Mouse (Mus musculus) midbrain, embryonic 15.5 days (tissue): Measurements from ENCODE around the gene Rab27a. TPM values are rescaled to one million over a fixed set of nuclear protein-coding genes. Genes with fewer than 3 reads are reported as not detected.

ENCODE experiments used
- ATAC-seq: fragments of 200-750 bp; cut with Nextera tagmentation; replicated peaks from 2 replicates; pipeline ENCODE4 v1.8.0; 2017; ENCODE audit warnings: moderate TSS enrichment
- H3K27ac ChIP-seq: fragments of 300-500 bp; sonication (generic); 2 replicates; pipeline ENCODE4 v1.5.1; 2015; ENCODE audit warnings: mild to moderate bottlenecking, inconsistent platforms
- H3K27me3 ChIP-seq: fragments of 300-500 bp; sonication (generic); replicated peaks from 2 replicates; pipeline ENCODE4 v1.6.1; 2015; ENCODE audit warnings: inconsistent platforms
- H3K36me3 ChIP-seq: fragments of 300-500 bp; sonication (generic); replicated peaks from 2 replicates; pipeline ENCODE4 v1.6.1; 2015; ENCODE audit warnings: inconsistent platforms
- H3K4me1 ChIP-seq: fragments of 300-500 bp; sonication (generic); 2 replicates; pipeline ENCODE4 v1.6.1; 2015; ENCODE audit warnings: inconsistent platforms
- H3K4me2 ChIP-seq: fragments of 300-500 bp; sonication (generic); 2 replicates; pipeline ENCODE4 v1.6.1; 2015; ENCODE audit warnings: inconsistent platforms, mild to moderate bottlenecking, moderate library complexity
- H3K4me3 ChIP-seq: fragments of 300-500 bp; sonication (generic); 2 replicates; pipeline ENCODE4 v1.5.1; 2015; ENCODE audit warnings: mild to moderate bottlenecking, inconsistent platforms
- H3K9ac ChIP-seq: fragments of 300-500 bp; sonication (generic); 2 replicates; pipeline ENCODE4 v1.6.1; 2015; ENCODE audit warnings: mild to moderate bottlenecking, inconsistent platforms
- H3K9me3 ChIP-seq: fragments of 300-500 bp; sonication (generic); 2 replicates; pipeline ENCODE4 v1.6.1; 2016; ENCODE audit warnings: inconsistent platforms
- WGBS: fragments of 180-500 bp; shearing (Covaris S2); methylation state at CpG from one replicate; pipeline ENCODE4 v1.1.7; 2015; ENCODE audit warnings: mixed read lengths; 5-methylcytosine and 5-hydroxymethylcytosine counted together
- polyA plus RNA-seq: library from polyadenylated mRNA; unstranded; fragments of >200 nt; fragmentation: Nextera tagmentation; extraction: Ambion mirVana; gene quantifications from 2 replicates; pipeline ENCODE4 v1.2.1, GENCODE M21; 2015

Rab27a gene
- polyA plus RNA-seq, 1 experiment from 2014 or later = 3.1 TPM

DNA sequence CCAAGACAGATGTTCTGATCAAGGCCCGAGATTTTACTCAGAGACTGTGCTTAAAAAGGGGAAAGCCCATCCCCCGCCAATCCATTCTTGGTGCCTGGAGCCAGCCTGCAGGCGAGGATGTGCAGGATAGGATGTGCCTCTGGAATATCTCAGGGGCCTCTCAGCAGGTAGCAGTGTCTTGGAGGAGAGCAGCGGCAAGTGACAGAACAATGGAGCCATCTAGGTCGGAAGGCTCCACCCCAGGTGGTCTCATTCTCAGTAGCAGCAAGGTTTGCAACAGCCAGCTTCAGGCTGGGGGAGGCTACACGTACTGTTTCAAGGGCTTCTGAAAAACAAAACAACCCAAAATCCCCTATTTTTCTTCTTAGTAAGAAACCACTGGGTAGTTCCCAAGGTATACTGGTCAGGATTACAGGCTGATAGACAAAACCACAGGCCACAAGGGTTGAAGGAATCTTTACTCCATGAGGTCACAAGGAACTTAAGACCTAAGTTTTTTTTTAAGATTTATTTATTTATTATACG, 35.2 kb downstream of the Rab27a start:
- Histone ChIP-seq H3K27ac (no peak overlapping the region), H3K9ac (no peak overlapping the region), H3K27me3 (no peaks in the 10 kb centered on the region), H3K36me3 (no peaks in the 10 kb centered on the region), H3K4me3 (no peak overlapping the region), H3K9me3 (no peaks in the 10 kb centered on the region), H3K4me2 (no peak overlapping the region), H3K4me1 (no peaks in the 10 kb centered on the region)
- WGBS = 37% methylated on average over 7 of the region's 7 CpGs
- ATAC-seq = no peak

DNA sequence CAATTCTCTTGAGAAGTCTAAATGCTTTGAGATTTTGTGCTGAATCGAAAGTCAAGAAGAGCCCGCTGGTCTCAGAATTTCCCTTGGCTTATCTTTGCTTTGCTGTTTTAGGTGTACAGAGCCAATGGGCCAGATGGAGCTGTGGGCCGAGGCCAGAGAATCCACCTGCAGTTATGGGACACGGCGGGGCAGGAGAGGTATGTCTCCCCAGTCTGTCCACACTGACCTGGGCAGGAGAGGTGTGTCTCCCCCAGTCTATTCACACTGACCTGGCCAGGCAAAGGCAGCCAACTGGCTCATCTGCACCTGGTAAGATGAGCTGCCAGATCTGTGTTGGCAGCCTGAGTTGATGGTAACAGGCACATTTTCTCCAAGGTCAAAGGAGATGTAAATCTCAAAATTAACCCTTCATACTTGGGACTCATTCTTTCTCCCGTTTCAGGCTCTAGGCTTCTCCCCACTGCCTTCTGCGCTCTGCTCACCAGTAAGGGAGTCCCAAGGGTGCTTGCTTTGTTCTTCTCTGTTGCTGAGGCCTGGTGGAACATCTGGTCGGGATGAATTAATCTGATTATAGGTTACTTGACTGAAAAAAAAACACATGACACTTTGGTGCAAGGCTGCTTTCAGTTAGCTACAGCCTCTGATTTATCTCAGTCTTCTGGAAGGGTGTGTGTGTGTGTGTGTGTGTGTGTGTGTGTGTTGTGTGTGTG, 37.8 kb downstream of the Rab27a start:
- no peaks in the 10 kb centered on the region for H3K9me3 ChIP-seq
- H3K9ac ChIP-seq = no peak overlapping the region
- no peaks in the 10 kb centered on the region for H3K36me3 ChIP-seq
- 79% methylated on average over 8 of the region's 8 CpGs for WGBS
- H3K27ac ChIP-seq = no peak overlapping the region
- H3K4me3 ChIP-seq = no peak overlapping the region
- H3K27me3 ChIP-seq = no peaks in the 10 kb centered on the region
- ATAC-seq = no peak
- H3K4me1 ChIP-seq = no peaks in the 10 kb centered on the region
- H3K4me2 ChIP-seq = no peak overlapping the region

DNA sequence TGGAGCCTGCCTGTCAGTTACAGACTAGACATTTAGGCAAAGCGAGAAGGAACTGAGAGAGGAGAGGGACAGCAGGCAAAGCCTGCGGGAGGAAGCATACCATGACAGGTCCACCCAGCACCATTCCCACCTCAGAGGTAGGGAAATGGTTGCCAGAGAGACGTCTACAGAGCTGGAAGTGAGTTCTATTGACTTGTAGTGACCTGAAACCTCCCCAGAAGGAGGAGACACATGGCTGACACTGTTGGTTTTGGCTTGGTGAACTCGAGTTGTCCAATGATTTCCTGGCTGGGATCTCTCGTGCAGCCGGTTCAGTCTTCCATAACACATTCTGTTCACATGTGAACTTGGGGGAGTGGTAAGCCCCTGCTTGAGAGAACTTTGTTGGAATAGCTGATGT, 39.3 kb downstream of the Rab27a start:
- ATAC-seq = no peak
- no peaks in the 10 kb centered on the region for H3K9me3 ChIP-seq
- H3K27me3 ChIP-seq = no peaks in the 10 kb centered on the region
- no peaks in the 10 kb centered on the region for H3K4me1 ChIP-seq
- no peak overlapping the region for H3K4me3 ChIP-seq
- H3K9ac ChIP-seq = no peak overlapping the region
- H3K27ac ChIP-seq = no peak overlapping the region
- WGBS = 79% methylated on average over 6 of the region's 6 CpGs
- H3K36me3 ChIP-seq = no peaks in the 10 kb centered on the region
- no peak overlapping the region for H3K4me2 ChIP-seq

DNA sequence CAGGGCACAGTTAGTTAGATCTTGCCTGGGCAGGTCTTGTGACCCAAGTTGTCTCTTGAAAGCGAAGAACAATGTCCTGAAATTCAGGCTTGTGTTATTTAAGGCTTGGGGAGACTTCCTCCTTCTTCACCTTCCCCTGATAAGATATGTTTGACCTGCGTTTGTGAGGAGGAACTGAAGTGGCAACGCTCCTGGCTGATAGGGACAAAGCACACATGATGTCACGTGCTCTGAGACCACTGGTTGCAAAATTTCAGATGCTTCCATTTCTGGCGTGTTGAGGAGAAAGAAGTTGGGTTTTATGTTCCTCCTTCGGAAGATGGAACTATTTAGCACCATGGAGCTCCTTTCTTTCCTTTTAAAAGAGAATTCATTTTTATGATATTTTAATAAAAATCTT, 41.2 kb downstream of the Rab27a start:
- Histone ChIP-seq H3K4me2 (no peak overlapping the region), H3K27ac (no peak overlapping the region), H3K4me1 (no peaks in the 10 kb centered on the region), H3K4me3 (no peak overlapping the region), H3K36me3 (no peaks in the 10 kb centered on the region), H3K9ac (no peak overlapping the region), H3K9me3 (no peaks in the 10 kb centered on the region), H3K27me3 (no peaks in the 10 kb centered on the region)
- WGBS = 86% methylated on average over 6 of the region's 6 CpGs
- ATAC-seq = no peak

DNA sequence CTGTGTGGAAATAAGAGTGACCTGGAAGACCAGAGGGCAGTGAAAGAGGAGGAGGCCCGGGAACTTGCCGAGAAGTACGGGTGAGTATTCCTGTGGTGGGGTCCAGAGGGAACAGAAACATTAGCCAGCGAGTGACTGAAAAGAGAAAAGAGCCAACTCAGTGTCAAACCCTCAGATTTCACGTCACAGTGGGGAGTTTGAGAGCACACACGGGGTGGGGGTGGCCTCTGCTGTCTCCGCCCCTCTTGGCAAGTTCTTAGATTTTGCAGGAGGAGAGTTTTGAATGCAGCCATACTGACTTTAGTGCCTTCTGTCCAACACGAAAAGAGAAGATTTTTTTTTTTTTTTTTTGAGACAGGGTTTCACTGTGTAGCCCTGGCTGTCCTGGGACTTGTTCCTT, 42.5 kb downstream of the Rab27a start:
- Histone ChIP-seq H3K4me1 (no peaks in the 10 kb centered on the region), H3K9ac (no peak overlapping the region), H3K9me3 (no peaks in the 10 kb centered on the region), H3K4me3 (no peak overlapping the region), H3K4me2 (no peak overlapping the region), H3K27me3 (no peaks in the 10 kb centered on the region), H3K36me3 (no peaks in the 10 kb centered on the region), H3K27ac (no peak overlapping the region)
- 73% methylated on average over 8 of the region's 8 CpGs for WGBS
- ATAC-seq = no peak

DNA sequence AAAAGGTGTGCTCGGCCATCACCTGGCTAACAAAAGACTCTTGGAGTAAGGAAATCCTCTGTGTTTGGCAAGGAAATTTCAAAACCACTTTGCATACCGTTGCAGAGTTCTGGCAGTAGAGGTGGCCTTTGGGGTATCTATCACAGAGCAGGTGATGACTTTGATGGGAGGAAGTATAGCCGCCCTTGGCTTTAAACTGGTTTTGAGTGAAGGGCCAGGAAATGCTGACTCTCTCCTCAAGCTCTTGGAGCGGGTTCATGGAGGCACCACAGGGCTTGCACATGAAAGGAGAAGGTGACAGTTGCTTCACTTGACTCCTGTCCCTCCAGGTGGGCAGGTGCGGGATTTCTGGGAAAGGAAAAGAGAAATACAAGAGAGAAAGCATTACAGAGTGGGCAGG, 42.9 kb downstream of the Rab27a start:
- 78% methylated on average over 5 of the region's 5 CpGs for WGBS

DNA sequence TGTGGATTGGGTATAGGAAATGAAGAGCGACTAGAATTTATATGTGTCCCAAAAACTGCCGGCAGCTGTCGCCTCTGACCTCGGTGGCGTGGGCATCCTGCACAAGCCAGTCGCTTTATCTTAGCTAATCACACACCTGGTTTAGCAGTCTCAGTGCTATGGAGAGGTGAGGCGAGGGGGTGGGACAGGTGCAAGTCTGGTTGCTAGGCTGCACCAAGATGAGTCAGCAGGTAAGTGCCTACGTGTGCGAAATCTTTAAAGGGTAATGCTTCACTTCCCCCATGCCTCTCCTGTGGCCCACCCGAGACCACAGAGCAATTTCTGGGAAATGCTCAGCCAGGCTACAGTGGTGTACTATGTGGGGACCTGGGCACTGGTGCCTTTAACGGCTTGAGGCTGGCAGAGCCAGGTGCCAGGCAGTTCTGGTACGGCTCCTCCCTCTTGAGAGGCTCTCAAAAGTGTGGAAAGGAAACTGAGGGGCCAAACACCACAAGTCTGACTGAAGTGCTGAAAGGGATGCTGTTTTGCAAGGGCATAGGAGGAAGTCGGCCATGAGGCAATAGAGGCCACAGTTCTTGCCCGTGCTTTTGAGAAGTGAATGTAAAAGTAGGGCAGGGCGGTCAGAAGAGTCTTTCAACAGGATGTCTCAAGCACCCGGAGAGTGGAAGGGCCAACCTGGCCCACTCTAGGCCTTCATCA, 44.7 kb downstream of the Rab27a start:
- Histone ChIP-seq H3K9ac (no peak overlapping the region), H3K4me3 (no peak overlapping the region), H3K4me2 (no peak overlapping the region), H3K27me3 (no peaks in the 10 kb centered on the region), H3K9me3 (no peaks in the 10 kb centered on the region), H3K36me3 (no peaks in the 10 kb centered on the region), H3K4me1 (no peaks in the 10 kb centered on the region), H3K27ac (no peak overlapping the region)
- WGBS = 84% methylated on average over 16 of the region's 16 CpGs
- no peak for ATAC-seq

More for the DNA sequence above, 42.9 kb downstream of the Rab27a start:
- Histone ChIP-seq H3K27ac (no peak overlapping the region), H3K36me3 (no peaks in the 10 kb centered on the region), H3K9me3 (no peaks in the 10 kb centered on the region), H3K9ac (no peak overlapping the region), H3K4me2 (no peak overlapping the region), H3K4me1 (no peaks in the 10 kb centered on the region), H3K4me3 (no peak overlapping the region), H3K27me3 (no peaks in the 10 kb centered on the region)
- no peak for ATAC-seq

DNA sequence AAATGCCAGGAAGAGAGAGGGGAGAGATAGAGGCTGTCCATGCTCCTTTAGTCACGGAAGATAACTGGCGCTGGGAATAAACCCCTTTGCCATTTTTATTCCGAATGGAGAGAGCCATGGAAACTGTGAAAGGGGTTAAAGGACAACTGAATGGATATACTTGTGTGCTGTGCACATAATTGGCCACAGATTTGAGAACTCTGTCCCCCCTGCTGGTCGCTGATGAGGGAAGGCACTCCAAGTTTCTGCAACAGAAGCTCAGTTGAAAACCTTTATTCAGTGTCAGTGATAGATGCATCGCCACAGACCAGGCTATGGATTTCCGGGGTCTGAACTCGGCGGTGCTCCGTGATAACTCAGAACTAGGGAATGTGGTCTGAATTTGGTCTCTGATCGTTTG, 45.5 kb downstream of the Rab27a start:
- Histone ChIP-seq H3K4me2 (no peak overlapping the region), H3K4me1 (no peaks in the 10 kb centered on the region), H3K4me3 (no peak overlapping the region), H3K9ac (no peak overlapping the region), H3K27ac (no peak overlapping the region), H3K27me3 (no peaks in the 10 kb centered on the region), H3K9me3 (no peaks in the 10 kb centered on the region), H3K36me3 (no peaks in the 10 kb centered on the region)
- 73% methylated on average over 10 of the region's 10 CpGs for WGBS
- no peak for ATAC-seq

DNA sequence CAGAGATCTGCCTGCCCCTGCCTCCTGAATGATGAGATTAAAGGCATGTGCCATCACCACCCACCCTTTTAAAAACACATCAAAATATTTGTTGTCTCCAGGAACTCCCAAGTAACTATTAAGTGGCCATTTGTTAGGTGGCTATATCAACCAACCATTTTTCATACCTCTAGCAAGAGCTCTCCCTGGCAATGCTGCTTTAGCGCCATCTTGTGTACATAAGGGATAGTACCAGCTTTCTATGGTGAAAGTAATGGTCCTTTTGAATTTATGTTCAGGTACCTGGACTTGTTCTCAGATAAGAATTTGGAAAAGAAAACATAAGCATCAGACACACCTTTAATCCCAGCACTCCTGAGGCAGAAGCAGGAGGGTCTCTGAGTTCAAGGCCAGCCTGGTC, 47.1 kb downstream of the Rab27a start:
- WGBS = 2% methylated on average over 1 of the region's 1 CpGs
- no peak for ATAC-seq

DNA sequence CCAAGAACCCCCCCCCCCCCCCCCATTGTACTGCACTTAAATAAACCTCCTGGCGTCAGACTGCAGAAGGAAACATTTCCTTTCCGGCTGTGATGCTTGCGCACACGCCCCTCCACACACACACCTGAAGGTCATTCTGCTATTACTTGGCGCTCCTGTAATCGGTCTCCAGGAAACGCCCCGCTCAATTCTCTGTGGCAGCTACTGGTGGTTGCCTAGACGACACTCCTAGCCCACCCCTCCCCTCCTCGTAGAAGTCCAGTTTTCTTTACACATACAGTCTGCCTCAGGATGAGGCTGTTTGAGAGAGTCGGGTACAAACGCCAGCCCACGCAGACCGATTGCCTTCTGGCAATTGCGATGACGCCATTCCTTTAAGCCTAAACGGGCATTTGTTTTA, 49.9 kb downstream of the Rab27a start:
- Histone ChIP-seq H3K9me3 (no peaks in the 10 kb centered on the region), H3K27ac (no peak overlapping the region), H3K4me3 (no peak overlapping the region), H3K36me3 (no peaks in the 10 kb centered on the region), H3K4me1 (no peaks in the 10 kb centered on the region), H3K27me3 (no peaks in the 10 kb centered on the region), H3K4me2 (peak overlapping the region; percentile 30), H3K9ac (no peak overlapping the region)
- peak; percentile 89 for ATAC-seq
- WGBS = 35% methylated on average over 17 of the region's 17 CpGs

More for the DNA sequence above, 47.1 kb downstream of the Rab27a start:
- Histone ChIP-seq H3K27ac (no peak overlapping the region), H3K4me3 (no peak overlapping the region), H3K36me3 (no peaks in the 10 kb centered on the region), H3K4me1 (no peaks in the 10 kb centered on the region), H3K27me3 (no peaks in the 10 kb centered on the region), H3K9ac (no peak overlapping the region), H3K9me3 (no peaks in the 10 kb centered on the region), H3K4me2 (no peak overlapping the region)

DNA sequence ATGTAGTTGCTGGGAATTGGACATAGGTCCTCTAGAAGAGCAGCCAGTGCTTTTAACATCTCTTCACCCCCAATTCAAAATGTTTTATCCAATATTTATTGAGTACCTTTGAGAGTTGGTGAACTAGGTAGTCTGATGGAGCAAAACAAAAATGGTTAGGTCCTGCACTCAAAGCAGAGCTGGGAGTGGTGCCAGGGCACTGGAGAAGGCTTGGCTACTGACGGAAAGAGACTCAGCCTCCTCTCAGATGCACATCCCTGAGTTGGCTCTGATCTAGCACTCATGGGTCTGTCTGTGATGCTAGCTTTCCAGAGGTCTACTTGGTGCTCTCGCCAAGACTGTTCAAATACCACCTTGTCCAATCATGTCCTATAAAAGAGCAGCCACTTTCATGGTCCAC, 53.2 kb downstream of the Rab27a start:
- Histone ChIP-seq H3K9me3 (no peaks in the 10 kb centered on the region), H3K9ac (no peak overlapping the region)

DNA sequence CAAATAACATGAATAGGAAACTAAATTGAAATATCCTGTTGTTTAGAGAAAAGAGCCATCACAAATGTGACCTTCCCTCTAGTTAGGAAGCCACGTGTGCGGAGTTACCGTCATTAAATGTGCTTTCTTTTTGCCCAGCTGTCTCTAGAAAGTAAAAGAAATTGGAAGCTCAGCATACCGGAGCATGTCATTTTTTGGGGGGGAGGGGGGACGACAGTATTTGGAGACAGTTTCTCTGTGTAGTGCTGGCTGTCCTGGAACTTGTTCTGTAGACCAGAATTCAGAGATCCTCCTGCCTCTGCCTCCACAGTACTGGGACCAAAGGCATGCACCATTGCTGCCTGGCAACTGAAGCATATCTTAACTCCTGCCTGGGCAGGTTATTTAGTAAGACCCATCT, 56.9 kb downstream of the Rab27a start, which contains the start of gene Khdc3:
Khdc3 (plus strand) TSS at position 301 of the 400 bp plus-strand sequence.
- H3K9ac ChIP-seq = no peak within 1 kb of the TSS
- peaks cover 8% of the 10 kb centered on the region; the same call in 1 of the 2 replicates for H3K4me1 ChIP-seq
- ATAC-seq = no peak
- H3K9me3 ChIP-seq = no peaks in the 10 kb centered on the region
- H3K27me3 ChIP-seq = peaks cover 28% of the 10 kb centered on the region
- no peak within 1 kb of the TSS for H3K27ac ChIP-seq
- H3K4me2 ChIP-seq = no peak within 1 kb of the TSS
- H3K36me3 ChIP-seq = no peaks in the 10 kb centered on the region
- no peak within 1 kb of the TSS for H3K4me3 ChIP-seq
- whole genome bisulfite sequencing = 88% methylated on average over 5 of the region's 5 CpGs

More for the DNA sequence above, 53.2 kb downstream of the Rab27a start:
- no peak for ATAC-seq
- Histone ChIP-seq H3K4me3 (no peak overlapping the region), H3K27me3 (peaks cover 8% of the 10 kb centered on the region), H3K36me3 (no peaks in the 10 kb centered on the region), H3K4me1 (no peaks in the 10 kb centered on the region), H3K27ac (no peak overlapping the region), H3K4me2 (no peak overlapping the region)
- WGBS = 81% methylated on average over 2 of the region's 2 CpGs
